Mouse (Mus musculus) liver, embryonic 12.5 days (tissue): ENCODE measurements at regions not wholly inside any gene's neighbourhood (a gene's known extent, or its start where the extent isn't known, plus 50 kb on each side); places are given as distances from the start of the nearest gene placed in this dataset.

ENCODE experiments used
- ATAC-seq: fragments of 200-750 bp; cut with Nextera tagmentation; 2 replicates; pipeline ENCODE4 v1.8.0; 2017; ENCODE audit warnings: moderate number of reproducible peaks, mild to moderate bottlenecking, moderate library complexity
- H3K27ac ChIP-seq: fragments of 300-500 bp; sonication (generic); 2 replicates; pipeline ENCODE4 v1.5.1; 2016; ENCODE audit warnings: mild to moderate bottlenecking
- H3K27me3 ChIP-seq: fragments of 300-500 bp; sonication (generic); replicated peaks from 2 replicates; pipeline ENCODE4 v1.6.1; 2016; ENCODE audit warnings: mild to moderate bottlenecking, moderate library complexity
- H3K36me3 ChIP-seq: fragments of 300-500 bp; sonication (generic); 2 replicates; pipeline ENCODE4 v1.6.1; 2016; ENCODE audit warnings: mild to moderate bottlenecking, moderate library complexity
- H3K4me1 ChIP-seq: fragments of 300-500 bp; sonication (generic); 2 replicates; pipeline ENCODE4 v1.6.1; 2016
- H3K4me2 ChIP-seq: fragments of 300-500 bp; sonication (generic); 2 replicates; pipeline ENCODE4 v1.6.1; 2016; ENCODE audit warnings: mild to moderate bottlenecking, moderate library complexity
- H3K4me3 ChIP-seq: fragments of 300-500 bp; sonication (generic); 2 replicates; pipeline ENCODE4 v1.5.1; 2016; ENCODE audit warnings: mild to moderate bottlenecking, moderate library complexity
- H3K9ac ChIP-seq: fragments of 300-500 bp; sonication (generic); 2 replicates; pipeline ENCODE4 v1.6.1; 2016; ENCODE audit warnings: mild to moderate bottlenecking, moderate library complexity
- H3K9me3 ChIP-seq: fragments of 300-500 bp; sonication (generic); replicated peaks from 2 replicates; pipeline ENCODE4 v1.6.1; 2016; ENCODE audit warnings: mild to moderate bottlenecking, moderate library complexity
- WGBS: fragments of 180-500 bp; shearing (Covaris S2); methylation state at CpG from one replicate; pipeline ENCODE4 v1.1.7; 2016; ENCODE audit not compliant: insufficient replicate concordance; 5-methylcytosine and 5-hydroxymethylcytosine counted together

DNA sequence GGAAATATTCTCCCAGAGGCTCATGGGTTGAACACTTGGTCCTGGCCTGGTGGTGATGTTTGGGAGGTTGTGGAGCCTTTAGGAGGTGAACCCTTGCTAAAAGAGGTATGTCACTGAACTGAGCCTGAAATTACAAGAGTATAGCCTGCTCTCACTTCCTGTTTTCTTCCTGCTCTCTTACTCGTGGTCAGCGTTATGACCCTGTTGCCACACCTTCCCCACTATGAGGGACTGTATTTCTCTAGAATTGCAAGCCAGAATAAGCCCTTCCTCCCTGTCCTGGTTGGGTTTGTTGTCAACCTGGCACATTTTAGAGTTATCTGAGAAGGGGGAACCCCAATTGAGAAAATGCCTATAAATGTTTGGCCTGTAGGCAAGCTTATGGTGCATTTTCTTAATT is 674.1 kb downstream of the Epm2a start:
- ATAC-seq = no peak

DNA sequence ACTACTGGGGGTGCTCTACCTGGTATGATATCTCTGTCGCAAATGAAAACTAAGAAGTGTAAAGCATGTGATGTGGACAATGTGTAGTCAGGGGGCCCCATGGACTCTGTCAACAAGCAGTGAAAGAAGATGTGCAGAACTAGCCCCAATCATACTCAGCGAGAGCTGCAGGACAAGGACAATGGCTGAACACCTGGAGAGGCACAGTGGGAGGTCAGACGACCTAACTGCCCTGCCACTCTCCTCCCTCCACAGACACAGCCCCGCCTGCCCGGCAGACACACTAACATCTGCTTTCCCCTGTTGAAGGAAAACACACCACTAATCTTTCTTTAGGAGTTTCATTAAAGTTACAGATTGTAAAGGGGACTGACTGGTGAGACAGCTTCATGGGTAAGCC is 675.1 kb downstream of the Epm2a start:
- H3K9ac ChIP-seq = no peak overlapping the region
- H3K4me3 ChIP-seq = no peak overlapping the region
- no peaks in the 10 kb centered on the region for H3K4me1 ChIP-seq
- 48% methylated on average over 5 of the region's 5 CpGs for WGBS
- no peak overlapping the region for H3K27ac ChIP-seq
- no peak overlapping the region for H3K4me2 ChIP-seq
- no peaks in the 10 kb centered on the region for H3K27me3 ChIP-seq
- no peak for ATAC-seq
- peaks cover 4% of the 10 kb centered on the region; the same call in 1 of the 2 replicates for H3K9me3 ChIP-seq
- no peaks in the 10 kb centered on the region for H3K36me3 ChIP-seq

More for the DNA sequence above, 674.1 kb downstream of the Epm2a start:
- Histone ChIP-seq H3K27ac (no peak overlapping the region), H3K4me2 (no peak overlapping the region), H3K36me3 (no peaks in the 10 kb centered on the region), H3K4me1 (no peaks in the 10 kb centered on the region), H3K4me3 (no peak overlapping the region), H3K9ac (no peak overlapping the region), H3K9me3 (peaks cover 4% of the 10 kb centered on the region; the same call in 1 of the 2 replicates), H3K27me3 (no peaks in the 10 kb centered on the region)
- 15% methylated on average over 2 of the region's 2 CpGs for WGBS

DNA sequence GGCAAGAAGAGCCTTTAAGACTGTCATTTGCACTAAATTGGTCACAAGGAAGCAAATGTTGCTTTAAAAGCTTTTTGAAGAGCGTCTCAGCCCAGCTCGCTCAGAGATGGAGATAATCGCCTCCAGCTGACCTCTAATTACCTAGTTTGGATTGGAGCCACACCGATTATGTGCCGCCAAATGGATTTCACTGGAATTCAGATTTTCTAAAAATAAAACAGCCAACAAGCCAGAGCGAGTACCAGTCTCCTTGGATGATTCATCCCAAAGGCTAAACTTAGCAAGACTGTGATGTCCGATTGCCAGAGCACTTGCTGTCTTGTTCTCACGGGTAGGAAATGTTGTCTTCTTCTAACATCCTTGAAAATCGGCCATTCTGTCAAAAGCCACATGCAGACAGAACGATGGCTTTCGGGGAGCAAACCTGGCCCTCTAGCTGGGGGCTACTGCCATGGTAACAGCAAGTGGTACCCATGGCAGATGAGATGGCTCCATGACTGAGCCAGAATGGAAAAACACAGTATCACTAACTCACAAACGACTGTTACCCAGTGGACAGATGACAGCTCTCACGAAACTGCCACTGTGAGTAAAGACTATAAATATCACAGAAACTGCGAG is 676.1 kb downstream of the Epm2a start:
- H3K27ac ChIP-seq = no peak overlapping the region
- no peak overlapping the region for H3K4me2 ChIP-seq
- no peaks in the 10 kb centered on the region for H3K36me3 ChIP-seq
- no peak for ATAC-seq
- WGBS = 64% methylated on average over 14 of the region's 14 CpGs
- no peaks in the 10 kb centered on the region for H3K27me3 ChIP-seq
- H3K4me1 ChIP-seq = no peaks in the 10 kb centered on the region
- no peak overlapping the region for H3K9ac ChIP-seq
- H3K9me3 ChIP-seq = peaks cover 4% of the 10 kb centered on the region; the same call in 1 of the 2 replicates
- H3K4me3 ChIP-seq = no peak overlapping the region

DNA sequence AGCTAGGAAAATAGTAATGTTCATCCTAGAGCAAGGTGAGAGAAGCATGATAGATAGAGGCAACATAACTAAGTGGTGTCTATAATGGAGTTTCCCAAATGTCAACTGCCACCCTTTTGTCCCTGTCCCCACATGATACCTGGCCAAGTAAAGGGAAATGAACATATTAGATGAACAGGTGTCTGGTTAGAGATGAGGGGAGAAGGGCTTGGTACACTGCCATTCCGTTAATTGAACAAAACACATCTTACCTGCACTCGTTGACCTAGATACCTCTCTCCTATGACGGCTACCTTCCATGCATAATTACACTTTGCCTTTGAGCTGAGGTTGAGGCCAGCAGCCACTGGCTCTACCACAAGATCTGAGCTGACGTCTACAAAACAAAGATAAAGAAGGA is 677.4 kb downstream of the Epm2a start:
- 73% methylated on average over 4 of the region's 4 CpGs for WGBS
- H3K27me3 ChIP-seq = no peaks in the 10 kb centered on the region
- no peaks in the 10 kb centered on the region for H3K36me3 ChIP-seq
- H3K9me3 ChIP-seq = peaks cover 4% of the 10 kb centered on the region; the same call in 1 of the 2 replicates
- ATAC-seq = no peak
- H3K27ac ChIP-seq = no peak overlapping the region
- H3K4me3 ChIP-seq = no peak overlapping the region
- no peaks in the 10 kb centered on the region for H3K4me1 ChIP-seq
- H3K4me2 ChIP-seq = no peak overlapping the region
- H3K9ac ChIP-seq = no peak overlapping the region

DNA sequence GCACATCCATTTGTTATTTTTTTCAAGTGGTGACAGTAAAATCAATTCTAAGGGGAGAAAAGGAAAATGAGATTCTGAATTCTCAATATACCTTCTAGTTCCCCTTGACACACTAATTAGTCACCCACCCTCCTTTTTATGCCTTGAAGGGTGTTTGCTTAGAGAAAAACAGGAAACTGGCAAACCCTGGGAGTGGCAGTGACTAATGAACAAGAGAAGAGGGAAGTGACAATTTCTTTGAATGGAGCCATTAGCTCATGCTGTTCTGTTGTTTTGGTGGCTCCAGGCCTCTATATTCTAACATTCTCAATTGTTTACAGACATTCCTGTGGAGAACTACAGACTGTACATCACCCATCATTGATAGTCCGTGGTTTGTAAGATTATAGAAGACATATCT is 692.0 kb downstream of the Epm2a start:
- Histone ChIP-seq H3K9ac (no peak overlapping the region), H3K27ac (no peak overlapping the region), H3K36me3 (no peaks in the 10 kb centered on the region), H3K4me1 (no peaks in the 10 kb centered on the region), H3K4me2 (no peak overlapping the region), H3K4me3 (no peak overlapping the region), H3K9me3 (no peaks in the 10 kb centered on the region), H3K27me3 (no peaks in the 10 kb centered on the region)
- ATAC-seq = no peak
- WGBS = 17% methylated on average over 1 of the region's 1 CpGs

DNA sequence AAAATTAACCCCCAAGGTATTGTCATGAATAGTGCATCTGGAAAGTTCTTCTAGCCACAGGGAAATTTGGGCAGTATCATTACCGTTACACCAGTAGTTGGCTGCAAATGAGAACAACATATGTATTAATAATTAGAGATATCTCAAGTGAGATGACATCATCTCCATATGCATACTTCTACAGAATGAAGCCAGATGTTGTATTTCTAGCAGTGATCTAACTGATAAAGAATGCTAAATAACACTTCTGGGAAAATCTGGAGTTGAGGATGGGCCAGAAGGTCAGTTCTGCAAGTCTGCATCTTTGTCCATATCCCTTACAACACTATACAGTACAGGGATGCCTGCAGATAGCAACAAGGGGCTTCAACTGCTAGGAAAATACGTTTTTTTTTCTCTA is 702.7 kb downstream of the Epm2a start:
- no peak for ATAC-seq
- Histone ChIP-seq H3K27me3 (no peaks in the 10 kb centered on the region), H3K4me1 (no peaks in the 10 kb centered on the region), H3K4me3 (no peak overlapping the region), H3K4me2 (no peak overlapping the region), H3K9ac (no peak overlapping the region), H3K9me3 (no peaks in the 10 kb centered on the region), H3K36me3 (no peaks in the 10 kb centered on the region), H3K27ac (no peak overlapping the region)
- WGBS = 40% methylated on average over 2 of the region's 2 CpGs

DNA sequence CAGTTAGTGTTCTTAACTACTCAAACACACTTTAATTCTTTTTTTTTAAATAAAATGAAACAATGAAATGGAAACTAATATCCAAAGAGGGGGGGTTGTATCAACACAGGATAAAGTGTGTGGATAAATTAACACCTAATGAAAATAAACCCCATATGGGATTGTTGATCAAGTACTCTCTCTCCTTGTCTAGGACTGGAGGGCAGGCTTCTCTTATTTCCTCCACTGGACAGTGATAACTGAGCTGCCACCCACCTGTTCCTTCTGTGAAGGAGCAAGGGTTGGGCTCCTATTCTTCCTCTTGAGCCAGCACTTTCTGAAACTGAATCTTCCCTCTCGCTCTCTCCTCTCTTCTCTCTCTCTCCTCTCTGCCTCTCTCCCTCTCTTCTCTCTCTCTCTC is 716.5 kb downstream of the Epm2a start:
- WGBS = 59% methylated on average over 1 of the region's 1 CpGs
- Histone ChIP-seq H3K27ac (no peak overlapping the region), H3K4me1 (no peaks in the 10 kb centered on the region), H3K36me3 (no peaks in the 10 kb centered on the region), H3K4me3 (no peak overlapping the region), H3K9ac (no peak overlapping the region), H3K9me3 (no peaks in the 10 kb centered on the region), H3K27me3 (no peaks in the 10 kb centered on the region), H3K4me2 (no peak overlapping the region)
- ATAC-seq = no peak

DNA sequence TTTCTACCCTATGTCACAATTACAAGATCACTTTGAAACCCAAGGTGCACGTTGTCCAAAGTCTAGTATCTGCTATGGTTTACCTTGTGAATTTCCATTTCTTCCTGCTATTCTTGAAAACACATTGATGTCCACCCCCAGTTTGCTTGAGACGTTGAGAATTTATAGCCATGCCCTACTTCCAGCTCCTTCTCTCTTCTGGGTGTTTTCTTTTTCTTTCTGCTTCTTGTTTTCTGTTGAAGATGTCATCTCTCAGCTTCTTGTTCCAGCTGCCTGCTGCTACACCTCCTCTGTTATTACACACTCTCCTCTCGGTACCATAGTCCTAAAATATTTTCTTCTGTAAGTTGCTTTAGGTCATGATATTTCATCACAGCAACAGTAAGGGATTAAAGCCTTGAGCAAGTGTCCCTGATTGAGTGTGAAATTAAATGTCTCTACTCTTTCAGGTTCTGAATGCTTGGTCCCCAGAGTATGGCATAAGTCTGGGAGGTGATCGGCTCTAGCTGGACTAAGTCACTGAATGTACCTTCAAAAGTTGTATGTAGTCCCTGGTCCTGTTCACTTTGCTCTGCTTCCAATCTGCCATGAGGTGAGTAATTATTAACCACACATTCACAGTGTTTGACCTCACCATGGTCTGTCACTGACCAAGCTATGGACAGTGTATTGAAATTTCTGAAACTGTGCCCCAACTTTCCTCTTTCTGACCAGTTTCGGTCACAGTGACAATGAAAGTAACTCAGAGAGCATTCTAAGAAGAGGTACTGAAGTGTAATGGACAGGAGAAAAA is 718.1 kb downstream of the Epm2a start:
- 60% methylated on average over 5 of the region's 5 CpGs for WGBS
- ATAC-seq = peak; percentile 44; the same call in 1 of the 2 replicates
- no peaks in the 10 kb centered on the region for H3K27me3 ChIP-seq
- H3K4me1 ChIP-seq = no peaks in the 10 kb centered on the region
- H3K9ac ChIP-seq = no peak overlapping the region
- no peak overlapping the region for H3K4me2 ChIP-seq
- H3K27ac ChIP-seq = no peak overlapping the region
- H3K9me3 ChIP-seq = no peaks in the 10 kb centered on the region
- H3K4me3 ChIP-seq = no peak overlapping the region
- no peaks in the 10 kb centered on the region for H3K36me3 ChIP-seq

DNA sequence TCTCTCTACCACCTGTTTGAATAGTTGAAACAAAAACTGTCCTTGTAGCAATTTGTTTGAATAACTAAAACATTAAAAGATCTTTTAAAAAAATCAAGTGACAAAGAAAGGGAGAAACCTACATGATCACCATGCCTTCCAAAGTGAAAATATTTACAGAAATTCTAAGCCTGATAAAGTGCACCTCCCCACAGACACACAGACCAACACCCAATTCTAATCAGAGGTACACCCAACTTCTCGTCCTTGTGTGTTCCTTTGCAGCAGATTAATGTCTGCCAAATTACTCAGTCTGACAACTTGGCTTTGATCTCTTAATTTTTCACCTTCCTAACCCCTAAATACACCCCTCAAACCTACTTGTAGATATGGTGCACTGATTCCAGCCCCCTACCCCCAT is 719.1 kb downstream of the Epm2a start:
- Histone ChIP-seq H3K36me3 (no peaks in the 10 kb centered on the region), H3K27ac (no peak overlapping the region)

DNA sequence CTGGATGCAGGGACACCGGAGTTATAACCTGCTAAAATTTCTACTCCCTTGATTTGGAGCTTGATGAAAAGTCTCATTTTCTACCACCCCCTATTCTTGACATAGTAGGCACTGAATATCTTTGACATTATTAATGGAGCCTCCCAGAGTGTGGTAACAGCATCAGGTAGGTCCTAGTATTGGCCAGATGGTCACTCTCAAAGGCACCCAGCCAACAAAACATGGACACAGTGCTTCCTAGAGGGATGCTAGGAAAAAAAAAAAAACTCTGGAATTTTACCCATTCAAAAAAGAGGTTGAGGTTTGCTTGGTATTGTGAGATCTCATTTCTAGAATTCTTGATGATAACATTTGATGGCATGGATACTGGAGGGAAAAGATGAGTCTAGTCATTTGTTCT is 740.8 kb downstream of the Epm2a start:
- Histone ChIP-seq H3K9ac (no peak overlapping the region), H3K27ac (no peak overlapping the region), H3K4me2 (no peak overlapping the region), H3K36me3 (no peaks in the 10 kb centered on the region), H3K9me3 (no peaks in the 10 kb centered on the region), H3K4me3 (no peak overlapping the region), H3K27me3 (no peaks in the 10 kb centered on the region), H3K4me1 (no peaks in the 10 kb centered on the region)
- 81% methylated on average over 1 of the region's 1 CpGs for WGBS
- no peak for ATAC-seq

More for the DNA sequence above, 719.1 kb downstream of the Epm2a start:
- ATAC-seq = no peak
- Histone ChIP-seq H3K4me2 (no peak overlapping the region), H3K4me1 (no peaks in the 10 kb centered on the region), H3K4me3 (no peak overlapping the region), H3K9me3 (no peaks in the 10 kb centered on the region), H3K9ac (no peak overlapping the region), H3K27me3 (no peaks in the 10 kb centered on the region)
- WGBS = 45% methylated on average over 1 of the region's 1 CpGs

DNA sequence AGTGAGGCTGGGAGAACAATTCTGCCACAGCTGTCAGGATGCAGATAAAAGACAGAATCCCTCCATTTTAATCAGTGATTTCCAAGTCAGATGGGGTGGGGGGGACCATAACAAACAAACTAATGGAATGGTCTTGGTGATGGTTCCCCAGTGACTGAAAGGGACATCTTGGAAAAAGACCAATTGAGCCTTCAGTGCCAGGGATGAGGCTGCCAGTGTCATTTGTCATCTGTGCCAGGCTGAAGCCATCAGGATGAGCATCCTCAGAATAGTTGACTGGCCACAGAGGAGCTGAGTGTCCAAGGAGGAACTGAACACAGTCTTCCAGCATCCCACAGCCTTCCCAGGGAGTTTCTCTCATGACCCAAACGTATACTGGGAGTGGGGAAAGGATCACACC is 749.3 kb downstream of the Epm2a start:
- Histone ChIP-seq H3K9me3 (no peaks in the 10 kb centered on the region), H3K4me2 (no peak overlapping the region), H3K9ac (no peak overlapping the region), H3K36me3 (no peaks in the 10 kb centered on the region), H3K27me3 (no peaks in the 10 kb centered on the region), H3K4me1 (no peaks in the 10 kb centered on the region), H3K27ac (no peak overlapping the region), H3K4me3 (no peak overlapping the region)
- WGBS = 30% methylated on average over 1 of the region's 1 CpGs
- ATAC-seq = no peak

DNA sequence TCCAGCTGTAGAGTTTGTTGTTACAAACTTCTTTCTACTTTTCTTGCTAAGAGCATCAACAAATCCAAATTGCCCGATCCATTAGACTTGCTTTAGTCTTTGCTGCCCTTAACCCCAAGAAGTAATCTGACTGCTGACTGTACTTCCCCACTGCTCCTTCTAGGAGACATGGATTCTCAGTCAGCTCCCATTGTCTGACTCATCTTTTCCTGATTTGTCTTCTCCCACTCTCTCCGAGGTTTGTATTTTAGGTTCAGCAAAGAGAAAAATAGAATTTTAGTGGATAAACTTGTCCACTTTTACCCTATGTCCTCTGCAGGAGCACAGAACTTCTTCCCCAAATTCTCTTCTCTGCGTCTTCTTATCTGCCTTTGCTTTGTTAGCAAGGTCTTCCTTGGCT is 753.5 kb downstream of the Epm2a start:
- no peaks in the 10 kb centered on the region for H3K4me1 ChIP-seq
- no peaks in the 10 kb centered on the region for H3K27me3 ChIP-seq
- no peak overlapping the region for H3K4me3 ChIP-seq
- no peak overlapping the region for H3K4me2 ChIP-seq
- WGBS = 59% methylated on average over 3 of the region's 3 CpGs
- no peak overlapping the region for H3K9ac ChIP-seq
- H3K36me3 ChIP-seq = no peaks in the 10 kb centered on the region
- no peak overlapping the region for H3K27ac ChIP-seq
- H3K9me3 ChIP-seq = no peaks in the 10 kb centered on the region
- no peak for ATAC-seq
